Mouse (Mus musculus): ENCODE data around the gene Srrm2.

Gene Srrm2

GRCm38 (mm10) chr17:23790269-23791078 is at the start of gene Srrm2:
TSS of gene Srrm2 (plus strand) at chr17:23790532.
- peak; percentile 58 to 63 for DNase-seq

- DNase-seq: peak in 1 of 2 experiments; percentile 44
Observed at GRCm38 (mm10) chr17:23740598-23741021, 49.7 kb upstream of the Srrm2 start, which contains the start of gene Paqr4. TSS of gene Paqr4 (minus strand) at chr17:23740867.

- DNase-seq: no peak
Observed at GRCm38 (mm10) chr17:23741359-23742209, 48.7 kb upstream of the Srrm2 start.

GRCm38 (mm10) chr17:23742210-23742793 is 48.0 kb upstream of the Srrm2 start:
- peak; percentile 39 to 42 for DNase-seq

GRCm38 (mm10) chr17:23742941-23743340 is 47.4 kb upstream of the Srrm2 start:
- DNase-seq: no peak

- no peak for DNase-seq
Observed at GRCm38 (mm10) chr17:23744076-23744475, 46.3 kb upstream of the Srrm2 start.

GRCm38 (mm10) chr17:23744651-23745050 is 45.7 kb upstream of the Srrm2 start:
- no peak for DNase-seq

GRCm38 (mm10) chr17:23745301-23746251 is 44.8 kb upstream of the Srrm2 start, which contains the start of gene Kremen2:
TSS of gene Kremen2 (minus strand) at chr17:23745833.
- DNase-seq: no peak

- DNase-seq: no peak
Observed at GRCm38 (mm10) chr17:23746311-23746710, 44.0 kb upstream of the Srrm2 start.

GRCm38 (mm10) chr17:23746767-23747166 is 43.6 kb upstream of the Srrm2 start:
- no peak for DNase-seq

- no peak for DNase-seq
Observed at GRCm38 (mm10) chr17:23747471-23747870, 42.9 kb upstream of the Srrm2 start.

- no peak for DNase-seq
Observed at GRCm38 (mm10) chr17:23748026-23748425, 42.3 kb upstream of the Srrm2 start.

- peak; percentile 77 to 88 for DNase-seq
Observed at GRCm38 (mm10) chr17:23748631-23749391, 41.5 kb upstream of the Srrm2 start.

GRCm38 (mm10) chr17:23749400-23750191 is 40.7 kb upstream of the Srrm2 start:
- no peak for DNase-seq

GRCm38 (mm10) chr17:23755689-23756088 is 34.6 kb upstream of the Srrm2 start:
- no peak for DNase-seq

GRCm38 (mm10) chr17:23757581-23757980 is 32.8 kb upstream of the Srrm2 start:
- no peak for DNase-seq

GRCm38 (mm10) chr17:23758801-23759200 is 31.5 kb upstream of the Srrm2 start:
- DNase-seq: no peak

GRCm38 (mm10) chr17:23760231-23760630 is 30.1 kb upstream of the Srrm2 start:
- DNase-seq: no peak

- DNase-seq: no peak
Observed at GRCm38 (mm10) chr17:23761155-23761554, 29.2 kb upstream of the Srrm2 start.

- DNase-seq: no peak
Observed at GRCm38 (mm10) chr17:23762976-23763375, 27.4 kb upstream of the Srrm2 start.
